Mouse (Mus musculus) lung, postnatal 0 days (tissue): ENCODE measurements at regions not wholly inside any gene's neighbourhood (a gene's known extent, or its start where the extent isn't known, plus 50 kb on each side); places are given as distances from the start of the nearest gene placed in this dataset.

Experiments
- ATAC-seq: fragments of 200-750 bp; cut with Nextera tagmentation; 2 replicates; pipeline ENCODE4 v1.8.0; 2017; ENCODE audit warnings: moderate library complexity
- DNase-seq: peaks from one replicate; pipeline ENCODE4 v3.0.0-alpha.2; 2016; ENCODE audit warnings: low spot score
- H3K27ac ChIP-seq: fragments of 300-500 bp; sonication (generic); 2 replicates; pipeline ENCODE4 v1.5.1; 2014; ENCODE audit warnings: antibody characterized with exemption, mild to moderate bottlenecking, low read length, mixed read lengths
- H3K27me3 ChIP-seq: fragments of 300-500 bp; sonication (generic); replicated peaks from 2 replicates; pipeline ENCODE4 v1.6.1; 2014; ENCODE audit warnings: low read length, mixed read lengths; ENCODE audit not compliant: insufficient read depth
- H3K36me3 ChIP-seq: fragments of 300-500 bp; sonication (generic); 2 replicates; pipeline ENCODE4 v1.6.1; 2014; ENCODE audit warnings: low read length, mixed read lengths; ENCODE audit not compliant: insufficient read depth
- H3K4me1 ChIP-seq: fragments of 300-500 bp; sonication (generic); 2 replicates; pipeline ENCODE4 v1.6.1; 2014; ENCODE audit warnings: antibody characterized with exemption, low read depth, low read length, mixed read lengths; ENCODE audit not compliant: insufficient read depth
- H3K4me2 ChIP-seq: fragments of 300-500 bp; sonication (generic); replicated peaks from 2 replicates; pipeline ENCODE4 v1.6.1; 2014; ENCODE audit warnings: low read depth, mild to moderate bottlenecking, low read length, moderate library complexity, mixed read lengths
- H3K4me3 ChIP-seq: fragments of 300-500 bp; sonication (generic); 2 replicates; pipeline ENCODE4 v1.5.1; 2014; ENCODE audit warnings: low read depth, low read length
- H3K9ac ChIP-seq: fragments of 300-500 bp; sonication (generic); replicated peaks from 2 replicates; pipeline ENCODE4 v1.6.1; 2014; ENCODE audit warnings: low read depth, mild to moderate bottlenecking
- H3K9me3 ChIP-seq: fragments of 300-500 bp; sonication (generic); 2 replicates; pipeline ENCODE4 v1.6.1; 2016; ENCODE audit warnings: low read length, mixed read lengths
- CTCF ChIP-seq: IDR thresholded peaks from 2 replicates; pipeline ENCODE4 v1.5.1; 2016; ENCODE audit warnings: antibody characterized with exemption, mild to moderate bottlenecking
- EP300 ChIP-seq: IDR thresholded peaks from 2 replicates; pipeline ENCODE4 v1.6.1; 2016; ENCODE audit warnings: antibody characterized with exemption, mild to moderate bottlenecking, control low read depth
- WGBS: fragments of 180-500 bp; shearing (Covaris S2); extraction: QIAGEN DNeasy Blood & Tissue Kit; methylation state at CpG from one replicate; pipeline ENCODE4 v1.1.7; 2014; 5-methylcytosine and 5-hydroxymethylcytosine counted together

DNA sequence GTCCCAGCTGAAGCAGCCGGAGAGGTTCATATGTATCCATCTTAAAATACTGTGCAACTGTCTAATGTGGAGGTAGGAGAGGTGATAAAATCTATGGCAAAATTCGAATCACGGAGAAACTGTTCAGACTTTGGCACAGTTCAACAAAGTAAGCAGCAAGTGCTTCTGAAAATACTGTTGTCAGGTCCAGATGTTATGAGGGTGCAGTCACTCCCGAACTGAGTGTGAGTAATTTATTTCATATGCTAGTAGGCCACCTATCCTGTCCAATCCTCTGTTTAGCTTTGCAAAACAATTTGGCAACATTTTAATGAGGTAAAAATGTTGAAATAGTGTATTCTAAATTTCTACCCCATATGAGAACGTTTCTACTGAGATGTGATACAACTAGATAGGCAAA, 90.1 kb upstream of the Zfp770 start:
- WGBS = 56% methylated on average over 5 of the region's 5 CpGs
- H3K4me1 ChIP-seq = no peaks in the 10 kb centered on the region
- H3K4me2 ChIP-seq = no peak overlapping the region
- DNase-seq (peak; percentile 16), ATAC-seq (peak; percentile 35; the same call in 1 of the 2 replicates)
- no peak overlapping the region for H3K4me3 ChIP-seq
- H3K9me3 ChIP-seq = no peaks in the 10 kb centered on the region
- no peaks in the 10 kb centered on the region for H3K27me3 ChIP-seq
- TF ChIP-seq EP300 = peak; percentile 44
- TF ChIP-seq CTCF = no peak
- no peak overlapping the region for H3K27ac ChIP-seq
- H3K36me3 ChIP-seq = no peaks in the 10 kb centered on the region
- H3K9ac ChIP-seq = no peak overlapping the region

DNA sequence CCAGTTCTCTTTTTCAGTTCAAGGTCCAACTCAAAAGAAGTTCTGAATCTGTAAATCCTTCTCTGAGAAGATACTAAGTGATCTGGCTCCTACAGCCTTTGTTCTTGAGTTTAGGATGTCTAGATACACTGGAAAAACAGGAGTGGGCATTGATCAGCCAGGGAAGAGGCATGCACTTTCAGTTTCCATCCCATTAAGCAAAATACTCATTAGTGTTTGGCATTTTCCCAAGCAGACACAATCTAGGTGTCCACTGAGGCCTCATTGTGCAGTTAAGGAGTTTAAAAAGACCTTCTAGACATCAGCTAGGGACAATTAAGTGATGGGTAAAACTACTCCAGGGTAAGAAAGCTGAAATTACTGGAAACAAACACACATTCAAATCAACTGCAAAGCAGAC, 74.3 kb upstream of the Zfp770 start:
- Histone ChIP-seq H3K4me2 (no peak overlapping the region), H3K4me3 (no peak overlapping the region), H3K27ac (no peak overlapping the region), H3K9me3 (no peaks in the 10 kb centered on the region), H3K36me3 (no peaks in the 10 kb centered on the region), H3K9ac (no peak overlapping the region), H3K4me1 (no peaks in the 10 kb centered on the region), H3K27me3 (no peaks in the 10 kb centered on the region)
- no peak for TF ChIP-seq EP300
- TF ChIP-seq CTCF = no peak
- ATAC-seq = no peak
- DNase-seq = no peak

DNA sequence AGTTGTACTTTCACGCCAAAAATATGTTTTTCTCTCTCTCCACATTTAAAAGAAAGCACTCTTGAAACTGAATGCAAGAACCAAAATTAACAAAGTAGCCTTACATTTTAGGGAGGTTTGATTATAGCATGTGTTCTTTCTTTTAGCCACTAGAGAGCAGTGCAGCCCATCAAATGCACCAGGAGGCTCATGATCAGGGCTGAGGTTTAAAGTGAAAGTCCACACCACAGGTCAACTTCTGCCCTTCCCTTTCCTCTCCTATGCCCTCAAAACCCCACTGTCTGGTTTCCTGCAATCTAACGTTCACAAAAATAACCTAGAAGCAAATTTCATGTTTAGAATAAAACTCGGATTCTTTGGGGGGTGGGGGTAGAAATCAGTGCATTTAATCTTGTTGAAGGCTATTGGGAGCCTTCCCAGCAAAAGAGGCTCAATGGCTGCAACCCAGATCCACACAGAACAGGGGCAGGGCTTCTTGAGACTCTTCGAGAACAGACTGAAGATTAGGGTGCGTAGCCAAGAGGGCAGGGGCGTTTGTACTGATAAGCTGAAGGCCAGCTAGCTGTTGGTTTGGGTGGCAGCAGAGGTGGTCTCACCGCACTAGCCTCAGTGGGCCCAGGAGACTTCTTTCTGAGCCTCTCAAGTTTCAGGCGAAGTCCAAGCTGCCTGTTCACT, 59.3 kb upstream of the Zfp770 start:
- no peak overlapping the region for H3K27ac ChIP-seq
- ATAC-seq = peak; percentile 66; the same call in 1 of the 2 replicates
- H3K4me3 ChIP-seq = no peak overlapping the region

DNA sequence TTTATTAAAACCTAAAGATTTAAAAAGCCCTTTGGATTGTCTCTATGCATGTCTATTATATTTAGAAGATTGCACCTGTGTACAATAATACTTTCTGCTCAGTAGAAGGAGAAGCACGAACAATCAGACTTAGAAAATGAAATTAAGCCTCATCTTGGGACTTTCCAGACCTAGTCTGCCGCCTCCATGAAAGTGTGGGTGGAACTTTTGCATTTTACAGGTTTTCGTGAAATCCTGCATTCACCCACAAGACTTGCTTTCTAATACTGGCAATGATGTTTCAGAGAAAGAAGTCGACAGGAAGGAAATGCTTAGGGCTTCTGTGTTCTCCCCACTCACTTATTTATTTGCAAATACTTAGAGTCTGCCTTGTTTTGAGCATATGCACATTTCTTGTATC, 58.3 kb upstream of the Zfp770 start:
- WGBS = 73% methylated on average over 4 of the region's 4 CpGs
- H3K36me3 ChIP-seq = no peaks in the 10 kb centered on the region
- H3K9ac ChIP-seq = no peak overlapping the region
- H3K27me3 ChIP-seq = no peaks in the 10 kb centered on the region
- DNase-seq (no peak), ATAC-seq (no peak)
- H3K9me3 ChIP-seq = no peaks in the 10 kb centered on the region
- no peak overlapping the region for H3K4me3 ChIP-seq
- TF ChIP-seq CTCF (no peak), EP300 (no peak)
- H3K27ac ChIP-seq = no peak overlapping the region
- no peak overlapping the region for H3K4me2 ChIP-seq
- no peaks in the 10 kb centered on the region for H3K4me1 ChIP-seq

More for the DNA sequence above, 59.3 kb upstream of the Zfp770 start:
- Histone ChIP-seq H3K4me2 (peak overlapping the region; percentile 8; the same call in 1 of the 2 replicates), H3K4me1 (no peaks in the 10 kb centered on the region), H3K36me3 (no peaks in the 10 kb centered on the region), H3K27me3 (no peaks in the 10 kb centered on the region), H3K9me3 (no peaks in the 10 kb centered on the region), H3K9ac (no peak overlapping the region)
- no peak; the same call in 1 of the 2 replicates for TF ChIP-seq EP300
- peak; percentile 87 for TF ChIP-seq CTCF
- WGBS = 34% methylated on average over 8 of the region's 8 CpGs
- peak; percentile 79 for DNase-seq
